Mouse (Mus musculus): Measurements from ENCODE around the gene Triap1.
A peak's percentile ranks its signal among the peaks of the same experiment; 100 is the strongest.
"Not testable (repeated sequence)": the region's sequence is repeated elsewhere in the genome, so short reads cannot be mapped to it uniquely, and the experiment has no call there.

Gene Triap1

DNA sequence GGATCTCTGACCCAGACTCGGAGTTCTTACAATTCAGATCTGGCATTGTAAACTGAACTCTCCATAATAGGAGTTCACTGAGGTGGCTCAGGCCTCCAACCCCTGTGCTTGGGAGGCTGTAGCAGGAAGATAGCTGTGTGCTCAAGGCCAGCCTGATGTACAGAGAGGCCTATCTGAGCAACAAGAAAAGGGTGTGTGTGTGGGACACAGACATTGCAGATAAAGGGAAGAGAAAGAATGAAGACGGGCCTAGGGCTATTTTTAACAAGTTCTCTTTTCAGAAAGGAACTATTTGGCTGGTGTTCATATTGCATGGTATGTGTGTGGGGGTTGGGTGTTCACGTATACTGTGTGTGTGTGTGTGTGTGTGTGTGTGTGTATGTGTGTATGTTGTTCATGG is 7.4 kb upstream of the Triap1 start:
- DNase-seq (ENCODE audit: low spot score): no peak

DNA sequence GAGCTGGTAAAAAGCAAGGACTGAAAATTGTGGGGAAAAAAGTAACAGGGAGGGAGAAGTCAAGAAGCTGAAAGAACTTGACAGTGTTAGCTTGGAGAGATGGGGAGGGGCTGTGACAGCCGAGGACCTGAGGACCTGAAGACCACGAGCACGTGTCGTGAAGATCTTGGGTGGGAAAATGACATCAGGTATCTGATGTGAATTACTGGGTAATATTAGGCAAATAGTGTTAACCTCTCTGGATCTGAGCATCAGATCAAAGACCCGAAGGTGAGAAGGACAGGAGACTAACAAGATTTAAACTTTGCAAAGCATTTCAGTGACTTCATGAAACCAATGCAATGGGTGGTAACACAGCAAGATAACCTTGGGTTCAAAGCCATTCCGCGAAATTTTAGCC is 1.0 kb upstream of the Triap1 start:
- no peak for DNase-seq (ENCODE audit: low spot score)

- DNase-seq (ENCODE audit: low spot score): no peak
These were observed 515 bp downstream of the Triap1 start for GRCm38 (mm10) chr5:115341314-115342165.

DNA sequence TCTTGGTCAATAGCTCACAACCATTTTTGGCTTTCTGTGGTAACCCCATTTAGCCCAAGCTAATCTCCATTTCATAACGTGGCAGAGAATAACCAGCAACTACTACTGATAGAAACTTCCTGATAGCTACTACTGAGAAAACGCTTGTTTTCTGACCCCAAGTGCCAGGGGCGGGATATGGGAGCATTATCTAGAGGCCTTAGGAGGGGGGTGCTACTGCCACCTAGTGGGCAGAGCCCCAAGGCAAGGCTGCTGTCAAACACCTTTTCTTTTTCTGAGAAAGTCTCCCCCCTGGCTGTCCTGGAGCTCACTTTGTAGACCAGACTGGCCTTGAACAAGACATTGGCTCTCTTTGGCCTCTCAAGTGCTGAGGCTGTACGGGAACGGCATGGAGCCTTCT is 6.5 kb downstream of the Triap1 start:
- peak; percentile 87 for DNase-seq (ENCODE audit: low spot score)

DNA sequence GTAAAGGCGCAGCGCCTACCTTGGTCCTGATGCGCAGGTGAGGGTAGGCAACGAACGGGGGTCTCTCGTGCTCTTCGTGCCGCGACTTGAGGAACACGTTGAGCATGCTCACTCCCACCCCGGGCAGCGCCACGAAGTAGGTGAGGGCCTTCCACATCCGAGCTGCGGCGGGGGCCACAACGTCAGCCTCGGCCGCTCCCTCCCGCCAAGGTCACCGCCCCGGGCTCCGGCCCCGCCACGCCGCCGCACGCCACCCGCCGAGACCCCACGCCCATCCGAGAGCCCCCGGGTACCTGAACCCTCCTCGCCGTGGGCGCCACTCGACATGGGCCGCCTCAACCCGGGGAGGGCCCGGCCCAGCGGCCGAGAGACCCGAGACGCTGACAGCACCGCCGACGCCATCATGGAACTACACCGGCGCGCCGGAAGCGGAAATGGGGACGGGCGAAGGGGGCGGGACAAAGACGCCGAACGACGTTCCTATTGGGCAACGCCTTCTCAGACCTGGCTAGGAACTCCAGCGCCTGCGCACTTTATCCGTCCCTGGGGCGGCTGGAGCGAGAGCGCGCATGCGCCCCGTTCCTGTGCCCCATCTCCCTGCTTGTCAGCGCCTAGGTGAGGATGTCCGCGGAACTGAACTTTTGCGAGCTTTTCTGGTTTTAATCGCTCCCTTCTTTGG is 7.7 kb downstream of the Triap1 start, which contains the start of gene Cox6a1:
Cox6a1 (minus strand) TSS at position 436 of the 679 bp plus-strand sequence.
- DNase-seq (ENCODE audit: low spot score): peak; percentile 99

DNA sequence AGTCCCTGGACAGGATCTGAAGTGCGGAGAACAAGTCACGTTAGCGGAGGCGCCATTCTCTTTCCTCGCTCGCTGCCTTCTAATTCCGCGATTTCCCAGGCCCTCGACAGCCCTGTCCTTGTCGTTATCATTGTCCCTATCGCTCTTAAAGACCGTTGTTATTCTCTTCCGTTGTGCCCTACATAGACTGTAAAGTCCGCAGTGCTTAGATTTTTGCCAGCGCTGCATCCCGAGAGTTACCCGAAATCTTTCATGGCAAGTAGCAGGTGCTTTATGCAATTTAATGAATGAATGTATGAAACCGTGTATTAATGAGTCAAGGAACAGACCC is 8.2 kb downstream of the Triap1 start:
- no peak for DNase-seq (ENCODE audit: low spot score)

DNA sequence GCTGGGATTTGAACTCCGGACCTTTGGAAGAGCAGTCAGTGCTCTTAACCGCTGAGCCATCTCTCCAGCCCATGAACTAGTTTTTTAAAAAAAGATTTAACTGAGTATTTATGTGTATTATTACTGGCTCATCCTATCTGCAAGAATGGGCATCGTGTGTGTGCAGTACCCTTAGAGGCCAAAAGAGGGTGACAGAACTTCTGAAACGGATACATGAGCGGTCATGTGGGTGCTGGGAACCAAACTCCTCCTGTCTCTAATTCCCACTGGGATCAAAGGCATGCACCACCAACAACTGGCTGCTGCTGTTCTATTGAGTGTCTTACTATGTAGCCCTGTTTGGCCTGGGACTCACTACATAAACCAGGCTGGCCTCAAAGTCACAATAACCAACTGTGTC is 10.3 kb downstream of the Triap1 start:
- no peak for DNase-seq (ENCODE audit: low spot score)

DNA sequence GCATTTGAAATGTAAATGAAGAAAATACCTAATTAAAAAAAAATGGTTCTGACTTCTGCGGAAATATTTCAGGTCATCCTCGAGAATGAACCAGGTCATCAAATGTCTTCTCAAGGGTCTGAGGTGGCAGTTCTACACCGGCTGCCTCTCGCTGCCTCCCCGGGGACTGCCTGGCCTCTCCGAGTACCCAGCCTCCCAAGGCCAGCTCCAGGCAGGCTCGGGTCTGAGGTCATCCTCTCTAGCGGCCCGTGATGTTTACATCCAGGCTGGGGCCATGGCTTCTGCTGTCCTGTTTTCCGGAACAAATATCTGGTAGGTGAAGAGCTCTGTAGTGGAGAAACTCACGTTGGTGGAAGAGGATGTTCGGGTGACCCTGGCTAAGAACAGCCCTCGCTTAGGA is 14.0 kb downstream of the Triap1 start:
- DNase-seq (ENCODE audit: low spot score): no peak

- DNase-seq (ENCODE audit: low spot score): peak; percentile 98
These were observed 17.8 kb downstream of the Triap1 start for GRCm38 (mm10) chr5:115358872-115359271.

DNA sequence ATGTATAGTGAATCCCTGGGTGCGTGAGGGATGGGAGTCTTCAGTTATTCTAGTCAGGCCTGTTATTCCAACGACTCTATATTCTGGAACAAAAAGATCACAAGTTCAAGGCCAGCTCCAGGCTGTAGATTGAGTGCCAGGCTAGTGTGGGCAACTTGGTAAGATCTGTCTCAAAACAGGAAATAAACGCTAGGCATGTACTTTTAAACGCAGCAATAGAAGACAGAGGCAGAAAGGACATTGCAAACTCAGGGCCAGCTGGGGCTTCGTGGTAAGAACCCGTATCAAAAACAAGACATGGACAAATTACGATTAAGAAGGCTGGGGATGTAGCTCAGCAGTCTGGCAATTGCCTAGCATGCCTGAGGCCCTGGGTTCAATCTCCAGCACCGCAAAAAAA is 18.4 kb downstream of the Triap1 start:
- no peak for DNase-seq (ENCODE audit: low spot score)

GRCm38 (mm10) chr5:115359851-115360372 is 18.9 kb downstream of the Triap1 start:
- DNase-seq (ENCODE audit: low spot score): no peak

GRCm38 (mm10) chr5:115362216-115362615 is 21.2 kb downstream of the Triap1 start:
- DNase-seq (ENCODE audit: low spot score): no peak

DNA sequence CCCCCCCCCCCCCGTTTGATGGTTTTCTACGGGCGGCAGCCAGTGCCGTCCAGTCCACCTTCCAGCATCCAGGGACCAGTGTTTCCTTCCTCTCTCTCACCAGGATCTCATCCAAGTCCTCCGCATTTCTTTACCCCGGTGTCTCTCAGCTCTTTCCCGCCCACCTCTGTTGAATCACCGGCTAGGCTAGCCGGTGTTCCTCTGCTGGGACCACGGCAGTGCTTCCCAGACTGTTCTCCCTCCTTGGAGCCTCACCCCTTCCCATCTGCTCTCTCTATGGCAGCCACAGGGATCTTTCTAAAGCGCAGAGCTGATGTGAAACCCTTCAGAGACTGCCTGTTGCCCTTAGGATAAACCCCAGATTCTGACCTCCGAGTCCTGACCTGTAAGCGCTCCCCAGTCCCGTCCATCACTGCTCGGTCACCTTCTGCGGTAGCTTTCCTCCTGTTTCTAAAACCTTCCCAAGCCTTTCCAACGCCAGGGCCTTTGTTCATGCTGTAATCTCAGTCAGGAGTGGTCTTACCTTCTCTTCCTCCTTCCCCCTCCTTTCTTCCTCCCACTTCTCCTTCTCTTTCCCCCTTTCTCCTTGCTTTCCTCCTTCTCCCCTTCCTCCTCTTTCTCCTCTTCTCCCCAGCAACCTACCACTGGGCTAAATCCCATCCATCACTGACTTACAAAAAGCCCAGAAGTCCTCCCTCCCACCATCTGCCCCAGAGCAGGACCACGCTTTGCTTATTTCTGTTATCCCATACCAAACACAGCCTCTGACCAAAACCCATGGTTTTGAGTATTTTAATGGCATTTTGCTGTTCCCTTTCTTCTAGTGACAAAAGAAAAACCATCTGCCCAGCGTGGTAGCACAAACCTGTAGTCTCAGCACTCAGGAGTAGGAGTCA is 22.0 kb downstream of the Triap1 start:
- DNase-seq (ENCODE audit: low spot score): no peak

- DNase-seq (ENCODE audit: low spot score): no peak
These were observed 23.8 kb downstream of the Triap1 start for GRCm38 (mm10) chr5:115364782-115365181.

DNA sequence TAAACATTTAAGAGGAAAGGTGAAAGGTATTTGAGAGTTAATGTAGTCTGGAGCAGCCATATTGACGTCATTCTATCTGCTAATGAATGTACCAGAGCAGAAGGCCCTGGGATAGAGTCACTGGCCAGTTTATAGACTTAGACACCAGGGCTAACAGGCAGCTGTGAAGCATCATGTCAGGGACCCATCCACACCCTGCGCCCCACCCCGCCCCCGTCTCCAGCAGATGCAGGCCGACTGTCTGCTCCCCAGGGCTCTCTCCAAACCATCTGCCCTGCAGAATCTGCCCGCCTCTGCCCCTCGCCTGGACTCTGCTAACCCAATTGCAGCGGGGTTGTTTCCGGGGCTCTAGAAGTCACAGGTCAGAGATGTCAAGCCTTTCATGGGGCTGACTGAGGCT is 30.7 kb downstream of the Triap1 start:
- DNase-seq (ENCODE audit: low spot score): no peak

GRCm38 (mm10) chr5:115373441-115374203 is 32.6 kb downstream of the Triap1 start:
- peak; percentile 55 for DNase-seq (ENCODE audit: low spot score)

- no peak for DNase-seq (ENCODE audit: low spot score)
These were observed 33.3 kb downstream of the Triap1 start for GRCm38 (mm10) chr5:115374204-115374820.

DNA sequence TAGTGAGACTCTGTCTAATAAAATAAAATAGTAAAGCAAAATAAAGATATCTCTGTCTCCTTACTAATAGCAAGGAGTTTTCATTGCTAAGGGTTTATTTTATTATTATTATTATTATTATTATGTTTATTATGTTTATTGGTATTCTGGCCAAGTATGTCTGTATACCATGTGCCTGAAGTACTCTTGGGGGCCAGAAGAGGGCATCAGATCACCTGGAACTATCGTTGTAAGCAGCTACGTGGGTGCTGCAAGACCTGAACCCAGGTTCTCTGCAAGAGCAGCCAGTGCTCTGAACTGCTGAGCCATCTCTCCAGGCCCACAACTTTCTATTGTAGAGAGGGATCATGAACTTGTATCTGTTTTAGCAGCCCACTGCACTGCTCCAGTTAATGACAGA is 34.4 kb downstream of the Triap1 start:
- DNase-seq (ENCODE audit: low spot score): no peak

DNA sequence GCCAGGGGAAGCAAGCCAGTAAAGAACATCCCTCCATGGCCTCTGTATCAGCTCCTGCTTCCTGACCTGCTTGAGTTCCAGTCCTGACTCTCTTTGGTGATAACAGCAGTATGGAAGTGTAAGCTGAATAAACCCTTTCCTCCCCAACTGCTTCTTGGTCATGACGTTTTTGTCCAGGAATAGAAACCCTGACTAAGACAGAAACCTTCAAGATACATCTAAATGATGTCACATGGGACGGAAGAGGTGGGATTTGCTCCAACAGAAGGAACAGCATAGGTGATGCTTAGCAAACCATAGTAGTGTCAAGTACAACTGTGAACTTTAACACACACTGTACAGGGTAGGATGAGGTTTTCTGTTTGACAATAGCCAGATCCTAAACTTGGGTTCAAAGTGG is 37.9 kb downstream of the Triap1 start:
- not testable (repeated sequence) for DNase-seq (ENCODE audit: low spot score)

GRCm38 (mm10) chr5:115391935-115392334 is 50.9 kb downstream of the Triap1 start:
- no peak for DNase-seq (ENCODE audit: low spot score)

- DNase-seq (ENCODE audit: low spot score): no peak
These were observed 51.9 kb downstream of the Triap1 start for GRCm38 (mm10) chr5:115392969-115393368.
